Mouse (Mus musculus) c-Kit-positive CD71-negative TER-119-negative erythroid progenitor cells, embryonic 14.5 days (primary cell): Measurements from ENCODE around the gene Hdc.

Experiments
- DNase-seq: peaks from one replicate; pipeline ENCODE4 v3.0.0-alpha.2; 2013; ENCODE audit warnings: low read depth

Hdc gene

DNA sequence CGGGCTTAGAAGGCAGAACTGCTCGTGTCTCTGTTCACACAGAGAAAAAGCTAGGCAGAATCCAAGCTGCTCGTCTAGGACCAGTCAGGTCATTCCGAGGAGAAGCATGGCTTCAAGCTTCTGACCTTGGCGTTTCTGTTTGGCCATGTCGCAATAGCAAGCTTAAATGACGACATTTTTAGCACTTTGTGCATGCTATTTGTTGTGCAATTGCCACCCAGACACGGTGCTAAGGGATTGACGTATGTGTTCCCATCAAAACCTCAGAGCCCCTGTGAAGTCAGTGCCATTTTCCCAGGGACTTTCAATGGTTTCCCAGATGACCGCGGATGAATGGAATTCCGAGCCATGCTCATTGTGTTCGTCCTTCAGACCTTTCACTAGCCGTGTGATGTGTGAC, 18.6 kb downstream of the Hdc start:
- no peak for DNase-seq

DNA sequence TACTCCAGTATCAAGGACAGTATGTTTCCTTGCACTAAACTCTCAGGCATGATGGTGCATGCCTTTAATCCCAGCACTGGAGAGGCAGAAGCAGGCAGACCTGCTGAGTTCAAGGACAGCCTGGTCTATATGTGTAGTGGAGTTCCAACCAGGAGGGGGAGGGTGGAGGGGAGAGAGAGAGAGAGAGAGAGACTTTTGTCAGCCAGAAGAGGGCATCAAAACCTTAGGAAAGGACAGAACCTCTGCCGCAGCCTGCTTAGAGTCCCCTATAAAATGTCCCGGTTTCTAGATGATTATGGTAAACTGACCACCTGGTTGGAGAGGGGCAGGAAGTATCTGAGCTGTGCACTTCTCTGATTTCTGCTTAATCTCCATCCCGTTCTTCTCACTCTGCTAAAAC, 20.1 kb downstream of the Hdc start:
- no peak for DNase-seq

DNA sequence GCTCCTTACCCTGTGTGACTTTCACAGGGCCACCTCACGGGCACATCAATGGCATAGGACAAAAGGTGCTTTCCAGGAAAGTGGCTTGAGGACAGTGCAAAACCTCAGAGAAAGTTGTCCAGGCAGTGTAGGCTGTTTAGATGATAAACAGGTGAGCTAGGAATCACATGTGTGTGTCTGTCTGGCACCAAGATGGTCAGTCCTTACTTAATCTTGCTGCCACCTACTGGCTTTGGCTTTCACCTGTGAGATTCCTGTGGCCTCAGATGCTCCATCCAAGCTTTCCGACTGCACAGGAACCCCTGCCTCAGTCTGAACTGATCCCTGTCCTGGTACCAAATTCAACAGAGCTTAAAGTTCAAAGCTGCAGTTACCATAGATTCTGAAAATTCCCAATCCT, 20.7 kb downstream of the Hdc start:
- no peak for DNase-seq

DNA sequence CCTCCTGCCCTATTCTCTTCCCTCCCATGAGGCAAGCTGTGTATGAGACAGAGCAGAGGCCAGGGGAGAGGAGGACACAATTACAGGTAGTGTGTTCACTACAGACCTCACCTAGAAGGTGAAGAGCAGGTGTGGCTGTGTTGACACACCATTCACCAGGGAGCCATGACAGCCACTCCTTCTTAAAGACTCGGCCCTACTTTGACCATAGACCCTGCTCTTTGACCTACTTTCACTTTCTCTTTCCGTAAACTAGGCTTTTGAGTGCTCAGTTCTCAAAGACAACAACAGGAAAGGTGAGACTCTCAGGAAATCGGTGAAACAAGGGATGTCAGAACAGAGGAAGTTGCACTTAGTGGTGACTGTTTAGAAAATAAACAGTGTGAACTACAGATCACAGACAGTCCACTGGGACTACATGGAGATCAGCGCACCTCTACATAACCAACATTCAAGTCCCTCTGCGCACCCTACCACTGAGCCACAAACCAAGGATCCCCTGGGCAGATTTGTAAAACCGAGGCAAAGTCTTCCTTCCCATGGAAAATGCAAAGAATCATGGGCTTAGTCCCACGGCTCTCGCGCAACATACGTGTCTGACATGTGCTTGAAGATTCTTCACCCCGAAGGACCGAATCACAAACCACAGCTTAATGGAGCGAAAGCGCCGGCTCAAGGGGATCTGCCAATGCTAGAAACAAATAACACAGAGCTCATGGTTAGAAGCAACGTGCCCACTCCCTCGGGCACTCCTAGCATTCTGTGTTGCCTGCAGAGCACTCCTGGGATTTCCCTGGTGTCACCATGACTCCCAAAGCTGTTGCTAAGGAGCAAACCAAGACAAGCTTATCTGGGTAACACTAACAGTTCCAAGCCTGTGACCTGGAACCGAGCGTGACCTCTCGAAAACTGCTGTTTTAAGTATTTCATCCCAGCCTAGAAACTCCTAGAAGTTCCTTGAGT, 21.5 kb downstream of the Hdc start:
- DNase-seq = no peak

DNA sequence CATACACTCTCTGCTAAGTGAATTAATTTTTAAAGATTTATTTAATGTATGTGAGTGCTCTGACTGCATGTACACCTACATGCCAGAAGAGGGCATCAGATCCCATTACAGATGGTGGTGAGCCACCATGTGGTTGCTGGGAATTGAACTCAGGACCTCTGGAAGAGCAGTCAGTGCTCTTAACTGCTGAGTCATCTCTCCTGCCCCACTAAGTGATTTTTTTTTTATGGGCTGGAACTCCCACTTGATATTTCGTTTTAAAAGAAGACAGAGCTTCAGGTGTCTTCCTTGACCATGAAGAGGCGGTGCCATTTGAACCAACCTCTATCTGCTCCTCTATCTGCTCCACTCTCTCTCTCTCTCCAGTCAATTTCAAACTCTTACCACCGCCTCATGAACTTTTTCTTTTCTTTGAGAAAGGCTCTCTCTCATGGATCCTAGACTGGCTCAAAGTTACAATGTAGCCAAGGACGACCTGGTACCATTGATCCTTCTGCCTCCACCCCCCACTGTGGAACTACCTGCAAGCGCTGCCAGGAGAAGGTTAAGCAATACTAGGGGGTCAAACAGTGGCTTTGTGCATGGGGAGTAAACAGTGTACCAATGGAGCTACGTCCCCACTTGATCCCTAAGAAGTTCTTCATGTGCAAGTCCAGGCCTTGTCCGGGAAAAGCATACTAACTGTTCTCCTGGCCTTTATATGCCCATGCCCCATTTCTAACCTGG, 22.6 kb downstream of the Hdc start:
- DNase-seq = no peak

DNA sequence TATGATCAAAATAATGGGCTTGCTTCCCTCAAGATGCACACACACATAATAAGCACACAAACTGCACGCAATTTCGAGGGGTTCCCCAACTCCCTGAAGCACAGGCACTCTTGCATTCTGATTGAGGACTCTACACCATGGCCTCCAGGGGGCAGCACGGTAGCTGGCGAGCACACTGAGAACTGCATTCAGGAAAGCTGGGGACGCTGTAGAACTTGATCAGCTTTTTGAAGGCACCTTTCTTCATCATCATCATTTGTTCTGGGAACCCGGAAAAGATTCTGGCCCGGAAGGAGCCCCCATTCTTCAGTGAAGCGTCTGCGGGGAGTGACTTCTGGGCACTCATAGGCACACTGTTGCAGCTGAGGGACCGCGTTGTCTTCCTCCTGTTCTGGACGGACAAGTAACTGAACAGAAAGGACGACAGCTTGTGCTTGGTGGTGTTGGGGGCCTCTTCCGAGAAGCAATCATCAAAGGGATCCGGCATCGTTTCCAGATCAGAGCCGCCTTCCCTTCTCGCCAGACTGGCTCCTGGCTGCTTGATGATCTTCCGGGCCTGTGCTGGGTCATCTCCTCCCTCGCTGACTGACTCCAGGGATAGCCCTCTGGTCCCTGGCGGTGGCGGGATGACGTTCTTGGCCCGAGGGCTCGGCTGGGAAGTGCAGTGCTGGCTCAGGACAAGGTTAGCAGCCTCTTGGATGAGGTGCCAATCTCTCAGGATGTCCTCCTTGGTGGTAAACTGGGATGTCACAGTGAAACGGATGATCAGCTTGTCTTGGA, 25.1 kb downstream of the Hdc start:
- DNase-seq = peak; percentile 77

DNA sequence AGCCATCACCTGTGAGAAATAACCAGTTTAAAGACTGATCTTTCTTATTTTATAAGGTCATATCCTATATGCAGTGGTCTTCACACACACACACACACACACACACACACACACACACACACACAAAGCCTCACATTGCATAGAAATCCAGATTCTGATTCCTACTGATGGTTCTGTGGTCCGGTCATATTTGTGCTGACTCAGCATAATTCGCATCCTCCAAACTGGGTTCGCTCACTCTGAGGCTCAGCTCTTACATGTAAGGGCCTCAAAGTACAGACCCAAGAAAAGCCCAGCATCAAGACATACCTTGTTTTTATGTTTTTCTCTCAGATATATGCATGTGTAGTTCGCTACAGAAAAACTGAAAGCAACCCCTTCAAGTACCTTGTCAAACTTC, 27.8 kb downstream of the Hdc start:
- DNase-seq = no peak

DNA sequence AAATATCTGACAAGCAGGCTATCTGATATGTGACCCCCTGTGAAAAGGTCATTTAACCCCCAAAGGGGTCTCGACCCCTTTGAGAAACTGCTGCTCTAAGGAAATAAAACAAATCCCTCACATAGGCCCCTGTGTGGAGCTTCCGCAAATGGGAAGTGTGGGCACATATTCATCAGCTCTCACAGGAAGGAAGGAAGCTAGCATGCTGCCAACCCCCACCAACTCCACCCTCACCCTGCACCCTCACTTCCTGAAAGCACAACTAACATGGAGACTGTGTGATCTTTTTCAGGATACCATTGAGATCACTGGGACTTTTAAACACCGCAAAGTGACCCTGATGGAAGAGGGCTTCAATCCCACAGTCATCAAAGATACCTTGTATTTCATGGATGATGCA, 31.6 kb downstream of the Hdc start:
- DNase-seq = no peak

DNA sequence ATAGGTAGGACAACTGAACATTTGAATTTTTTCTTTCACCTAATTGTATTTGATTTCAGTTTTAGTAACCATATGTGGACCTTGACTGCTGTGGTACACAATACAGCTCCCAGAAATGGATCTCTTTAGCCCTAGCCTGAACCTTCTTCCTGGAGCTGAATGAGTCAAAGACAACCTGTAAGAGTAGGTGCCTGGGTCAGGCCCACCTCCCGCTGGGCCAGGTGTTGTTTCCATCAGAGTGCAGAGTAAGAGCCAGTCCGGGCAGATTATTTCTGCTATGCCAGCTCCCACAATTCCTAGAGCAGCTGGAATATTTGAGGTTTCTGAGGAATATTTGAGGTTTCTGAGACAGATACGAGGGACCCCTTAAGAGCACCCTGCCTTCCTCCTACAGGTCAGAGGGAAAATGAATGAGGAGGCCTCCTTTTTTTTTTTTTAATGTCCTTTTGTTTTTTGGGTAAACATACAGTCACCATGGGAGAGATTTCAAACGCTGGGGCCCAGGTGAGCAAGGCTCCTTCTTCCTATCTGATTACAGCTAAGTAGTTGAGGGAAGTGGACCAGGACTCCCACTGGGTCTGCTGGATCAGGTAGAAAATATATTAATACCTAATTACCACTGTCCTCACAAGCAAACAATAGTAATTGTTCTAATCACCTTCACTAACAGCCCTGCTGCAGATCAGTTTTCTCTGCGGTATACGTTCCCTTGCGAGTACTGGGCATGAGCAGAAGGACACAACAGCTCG, 34.3 kb downstream of the Hdc start:
- DNase-seq = no peak

DNA sequence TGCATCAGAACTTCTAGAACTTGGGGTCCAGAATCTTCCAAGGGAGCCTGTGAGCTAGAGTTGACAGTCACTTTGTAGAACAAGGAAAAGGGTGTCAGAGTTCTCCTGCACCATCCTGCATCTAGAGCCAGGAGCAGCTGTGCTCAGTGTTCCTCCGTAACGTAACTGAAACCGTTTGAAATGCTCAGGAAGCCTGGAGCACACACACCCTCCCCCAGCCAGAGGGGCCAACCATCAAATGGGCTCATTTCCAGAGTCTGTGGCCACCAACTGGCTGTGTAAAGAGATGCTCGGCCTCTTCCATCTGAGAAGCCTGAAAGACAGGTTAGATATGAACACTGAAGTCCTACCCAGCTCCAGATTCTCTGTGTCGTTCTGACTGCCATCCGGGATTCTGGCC, 35.1 kb downstream of the Hdc start:
- DNase-seq = no peak

DNA sequence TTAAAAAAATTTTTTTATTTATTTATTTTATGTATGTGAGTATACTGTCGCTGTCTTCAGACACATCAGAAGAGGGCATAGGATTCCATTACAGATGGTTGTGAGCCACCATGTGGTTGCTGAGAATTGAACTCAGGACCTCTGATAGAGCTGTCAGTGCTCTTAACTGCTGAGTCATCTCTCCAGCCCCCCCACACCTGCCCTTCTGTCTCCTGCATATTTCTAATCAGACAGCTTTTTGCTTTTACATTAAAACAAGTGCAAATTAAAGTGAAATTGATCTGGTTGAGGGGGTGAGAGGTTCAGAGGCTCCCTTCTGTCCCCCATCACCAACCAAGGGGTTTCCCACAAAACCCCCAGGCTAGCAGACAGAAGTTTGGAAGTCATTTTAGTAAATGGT, 39.8 kb downstream of the Hdc start:
- no peak for DNase-seq

DNA sequence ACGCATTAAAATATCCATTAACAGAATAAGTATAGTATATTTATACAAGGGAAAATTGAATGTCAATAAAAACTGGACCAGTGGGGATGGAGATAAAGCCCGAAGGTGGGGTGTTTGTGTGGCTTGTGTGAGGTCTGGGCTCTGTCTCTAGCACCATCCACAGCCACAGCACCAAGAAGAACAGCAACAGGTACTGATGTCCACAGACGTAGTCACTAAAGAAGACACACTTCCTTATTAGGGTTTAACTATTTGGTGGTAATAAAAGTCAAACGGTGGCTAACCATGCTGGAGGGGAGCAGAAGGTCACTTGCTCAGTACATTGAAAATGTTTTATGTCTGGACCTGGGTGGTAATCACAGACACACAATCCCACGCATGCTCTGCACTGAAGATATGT, 41.7 kb downstream of the Hdc start:
- no peak for DNase-seq

DNA sequence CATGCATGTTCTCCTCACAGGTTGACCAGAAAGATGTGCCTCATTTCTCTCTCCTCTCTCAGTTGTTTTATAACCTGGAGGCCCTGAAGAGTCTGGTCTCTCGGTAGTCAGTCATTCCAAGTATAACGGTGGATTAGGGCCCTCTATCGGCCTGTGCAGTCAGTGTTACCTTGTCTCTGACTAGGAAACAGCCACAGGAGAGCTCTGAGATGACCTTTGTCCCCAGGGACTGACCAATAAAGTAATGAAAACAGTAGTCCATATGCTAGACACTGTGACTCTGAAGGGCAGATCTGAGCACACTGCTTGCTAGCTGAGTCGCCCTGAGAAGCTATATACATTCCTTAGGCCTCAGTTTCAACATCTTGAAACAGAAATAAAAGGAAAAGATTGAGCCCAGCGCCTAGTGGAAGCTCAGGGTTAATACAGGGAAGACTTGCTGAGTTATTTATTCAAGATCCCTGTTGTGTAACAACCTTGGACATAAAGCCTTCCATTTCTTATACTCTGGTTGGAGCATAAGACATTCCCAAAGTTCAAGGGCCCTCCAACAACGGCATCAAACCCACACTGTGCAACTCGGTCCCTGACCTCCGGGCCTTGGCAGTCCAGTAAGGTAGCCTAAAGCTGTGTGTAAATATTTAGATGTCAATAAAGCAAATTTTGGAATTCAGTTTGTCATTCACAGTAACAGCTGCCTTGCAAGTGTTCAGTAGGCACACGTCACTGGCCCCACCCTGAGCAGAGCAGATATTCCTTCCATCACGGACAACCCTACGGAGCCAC, 43.5 kb downstream of the Hdc start:
- DNase-seq = no peak

DNA sequence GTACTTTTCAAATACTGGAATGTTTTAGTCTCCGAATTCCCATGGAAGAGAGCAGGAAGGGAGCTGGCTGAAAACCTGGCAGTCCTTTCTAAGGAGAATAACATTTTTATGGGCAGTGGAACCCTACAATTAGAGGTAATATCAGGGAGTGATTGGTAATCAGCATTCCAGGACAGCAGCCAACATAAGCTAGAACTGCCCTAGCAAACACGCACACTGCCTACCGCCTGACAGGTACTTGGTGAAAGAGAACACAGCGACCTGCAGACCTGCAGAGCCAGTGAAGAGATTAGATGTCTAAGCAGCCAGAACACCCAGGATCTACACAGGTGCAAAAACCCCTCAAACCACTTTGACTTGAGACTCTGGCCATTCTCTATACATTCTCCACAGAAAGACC, 46.4 kb downstream of the Hdc start:
- no peak for DNase-seq

DNA sequence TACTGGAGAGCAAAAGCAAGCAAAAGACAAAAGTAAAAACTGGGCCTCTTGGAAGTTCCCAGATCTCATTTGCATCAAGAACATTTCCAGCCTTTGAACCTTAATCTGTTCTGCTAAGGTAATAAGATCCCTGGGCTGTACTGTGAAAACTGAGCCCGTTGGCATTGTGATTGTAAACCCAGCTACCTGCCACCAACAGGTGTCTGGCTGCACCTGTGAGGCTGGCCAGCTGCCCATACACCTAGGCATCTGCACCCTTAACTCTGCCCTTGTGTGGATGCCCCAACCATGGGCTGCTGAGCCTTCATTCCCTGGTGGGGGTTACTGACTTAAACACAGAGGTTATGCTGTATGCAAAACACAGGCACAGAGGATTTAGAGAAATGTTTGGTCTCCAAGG, 46.9 kb downstream of the Hdc start:
- no peak for DNase-seq

DNA sequence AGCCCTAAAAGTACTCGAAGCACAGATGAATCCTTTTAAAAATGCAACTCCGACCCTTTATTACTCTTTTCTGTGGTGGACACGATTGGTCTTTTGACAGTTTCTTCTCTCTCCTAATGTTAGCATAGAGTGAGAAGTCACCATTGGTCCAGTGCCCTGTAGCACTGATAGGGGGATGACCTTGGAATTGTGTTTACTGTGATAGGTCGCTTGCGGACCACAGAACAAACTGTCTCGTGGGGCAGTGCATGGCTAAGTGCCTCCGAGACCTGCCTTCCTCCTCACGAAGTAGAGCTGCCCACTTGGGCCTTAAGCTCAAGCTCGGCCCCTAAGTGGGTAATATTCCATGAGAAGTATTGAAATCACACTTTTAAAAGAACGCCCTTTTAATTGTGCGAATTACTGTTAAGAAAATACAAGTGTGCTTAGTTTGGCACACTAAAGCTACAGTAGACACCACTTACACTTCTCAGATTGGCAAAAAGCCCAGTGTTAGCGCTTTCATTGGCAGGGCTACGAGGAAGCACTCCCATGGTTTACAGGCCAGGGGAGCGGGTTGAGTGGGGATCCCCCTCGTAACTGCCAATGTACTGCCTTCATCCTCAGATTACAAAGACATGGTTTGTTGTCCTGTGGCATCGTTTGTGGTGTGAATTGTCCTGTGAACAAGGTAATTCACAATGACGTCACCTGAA, 55.5 kb downstream of the Hdc start:
- no peak for DNase-seq

DNA sequence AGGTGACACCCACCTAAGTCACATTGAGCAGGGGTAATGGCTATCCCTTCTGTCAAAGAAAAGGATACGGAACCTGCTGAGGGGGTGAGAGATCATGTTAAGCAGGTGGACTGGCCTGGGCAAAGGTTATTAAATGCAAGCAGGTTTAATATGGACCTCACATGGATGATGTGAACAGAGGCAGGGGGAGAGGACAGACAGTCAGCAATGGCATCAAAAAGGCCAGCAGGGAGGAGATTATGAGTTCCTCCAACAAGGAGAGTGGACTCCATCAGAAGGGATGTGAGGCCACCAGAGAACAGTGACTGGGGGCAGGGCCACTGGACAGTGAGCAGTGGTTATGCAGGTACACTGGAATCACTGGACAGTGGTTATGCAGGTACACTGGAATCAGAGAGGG, 59.0 kb downstream of the Hdc start:
- DNase-seq = no peak

DNA sequence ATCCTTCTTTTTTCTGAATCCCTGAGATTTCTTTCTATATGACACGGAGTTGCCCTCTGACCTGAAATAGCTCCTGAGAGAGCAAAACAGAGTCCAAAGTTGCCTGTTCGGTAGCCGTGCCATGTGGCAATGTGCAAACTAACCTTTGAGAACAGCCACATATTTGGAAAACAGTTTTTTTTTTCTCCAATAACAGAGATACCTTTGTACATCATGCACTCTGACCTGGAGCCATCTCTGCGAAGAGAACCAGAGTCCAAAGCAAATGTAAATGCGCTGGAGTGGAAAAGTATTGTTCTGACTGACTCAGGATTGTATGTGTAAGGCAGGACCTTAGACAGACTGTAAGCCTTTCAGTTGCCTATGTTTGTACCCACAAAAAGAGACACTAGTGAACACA, 63.6 kb downstream of the Hdc start:
- DNase-seq = no peak

DNA sequence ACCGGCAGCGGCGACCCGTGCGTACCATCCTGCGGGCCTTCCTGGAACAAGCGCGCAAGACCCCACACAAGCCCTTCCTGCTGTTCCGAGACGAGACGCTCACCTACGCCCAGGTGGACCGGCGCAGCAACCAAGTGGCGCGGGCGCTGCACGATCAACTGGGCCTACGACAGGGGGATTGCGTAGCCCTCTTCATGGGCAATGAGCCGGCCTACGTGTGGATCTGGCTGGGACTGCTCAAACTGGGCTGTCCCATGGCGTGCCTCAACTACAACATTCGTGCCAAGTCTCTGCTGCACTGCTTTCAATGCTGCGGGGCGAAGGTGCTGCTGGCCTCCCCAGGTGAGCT, 65.8 kb downstream of the Hdc start:
- DNase-seq = no peak
